ENCODE assay signal across 10 mouse cellular contexts in genomic region chr1:151948065-151948464, GRCm38 (mm10).
DNase-seq lines count a peak whose midpoint lies in the region; ATAC-seq and TF ChIP-seq lines count a peak whose summit lies in the region.
"Had no signal": no experiment of that assay in that cellular context is flagged by ENCODE, and none has a peak within 500 bp of the region (broad histone marks: within the 10 kb centered on the region; RNA-seq: fewer than 3 reads in every experiment).

No protein-coding gene starts in this region.

- H3K4me2 ChIP-seq in midbrain, embryonic 14.5 days (ENCODE audit: low read length), result no peak overlapping the region
- H3K4me2 ChIP-seq in midbrain, embryonic 16.5 days (ENCODE audit: low read length), result no peak overlapping the region
- H3K4me2 ChIP-seq in liver, embryonic 16.5 days (ENCODE audit: low read depth, low read length), result peak overlapping the region; percentile 34
- no peak overlapping the region for H3K4me2 ChIP-seq in intestine, postnatal 0 days (replicated peaks; ENCODE audit: low read depth)
- H3K4me2 ChIP-seq: embryonic facial prominence, embryonic 12.5 days had no signal

- no peak overlapping the region for H3K9ac ChIP-seq in midbrain, embryonic 14.5 days (replicated peaks; ENCODE audit: low read length)
- H3K9ac ChIP-seq in midbrain, embryonic 16.5 days (ENCODE audit: low read depth, low read length), result no peak overlapping the region
- H3K9ac ChIP-seq in liver, embryonic 16.5 days (ENCODE audit: low read depth, low read length), result no peak overlapping the region
- H3K9ac ChIP-seq in intestine, postnatal 0 days (ENCODE audit: low read depth, low read length), result no peak overlapping the region
- H3K9ac ChIP-seq: embryonic facial prominence, embryonic 12.5 days had no signal

- no peaks in the 10 kb centered on the region for H3K27me3 ChIP-seq in midbrain, embryonic 14.5 days (ENCODE audit: control insufficient read depth, insufficient read depth, low read length)
- no peaks in the 10 kb centered on the region for H3K27me3 ChIP-seq in midbrain, embryonic 16.5 days (ENCODE audit: control insufficient read depth, insufficient read depth, low read depth, low read length)
- no peaks in the 10 kb centered on the region for H3K27me3 ChIP-seq in liver, embryonic 16.5 days (ENCODE audit: control insufficient read depth, insufficient read depth, low read depth, low read length)
- H3K27me3 ChIP-seq in intestine, postnatal 0 days (replicated peaks; ENCODE audit: control insufficient read depth, insufficient read depth, low read length), result no peaks in the 10 kb centered on the region
- H3K27me3 ChIP-seq in limb, embryonic 10.5 days (ENCODE audit: low read depth, poor library complexity, severe bottlenecking), result no peaks in the 10 kb centered on the region
- H3K27me3 ChIP-seq: embryonic facial prominence, embryonic 12.5 days had no signal

- peak overlapping the region; percentile 10; the same call in 1 of the 2 replicates for H3K27ac ChIP-seq in midbrain, embryonic 14.5 days (replicated peaks; ENCODE audit: low read depth, low read length)
- no peak overlapping the region for H3K27ac ChIP-seq in midbrain, embryonic 16.5 days (ENCODE audit: low read length)
- H3K27ac ChIP-seq in liver, embryonic 16.5 days (ENCODE audit: low read length), result no peak overlapping the region
- H3K27ac ChIP-seq in intestine, postnatal 0 days (ENCODE audit: low read depth, low read length), result no peak overlapping the region
- H3K27ac ChIP-seq in limb, embryonic 10.5 days, result no peak overlapping the region; the same call in 1 of the 2 replicates
- H3K27ac ChIP-seq: embryonic facial prominence, embryonic 12.5 days had no signal

- no peak for ATAC-seq in midbrain, embryonic 14.5 days (ENCODE audit: low FRiP score, low TSS enrichment)
- ATAC-seq in midbrain, embryonic 16.5 days, result no peak
- no peak for ATAC-seq in liver, embryonic 16.5 days (ENCODE audit: low read depth)
- no peak for ATAC-seq in intestine, postnatal 0 days

- DNase-seq in heart, adult 11 months, result peak; percentile 95
- DNase-seq in heart, adult 8-10 months (ENCODE audit: low spot score), result no peak
- DNase-seq in midbrain, embryonic 14.5 days, result peak; percentile 37
- DNase-seq in limb, embryonic 10.5 days (ENCODE audit: low spot score), result no peak
- DNase-seq in cerebellum, postnatal 4 days (ENCODE audit: low spot score in 2 of 2), result no peak
- DNase-seq: thymus, postnatal 36 days had no signal

- no peak for TF ChIP-seq CTCF in intestine, postnatal 0 days (IDR thresholded peaks at IDR 0.05; ENCODE audit: low read depth)

- no peaks in the 10 kb centered on the region for H3K36me3 ChIP-seq in midbrain, embryonic 14.5 days (ENCODE audit: control insufficient read depth, insufficient read depth, low read length)
- no peaks in the 10 kb centered on the region for H3K36me3 ChIP-seq in midbrain, embryonic 16.5 days (ENCODE audit: control insufficient read depth, insufficient read depth, low read length)
- H3K36me3 ChIP-seq in liver, embryonic 16.5 days (ENCODE audit: control insufficient read depth, insufficient read depth), result no peaks in the 10 kb centered on the region
- H3K36me3 ChIP-seq in intestine, postnatal 0 days (ENCODE audit: control insufficient read depth, insufficient read depth), result no peaks in the 10 kb centered on the region
- no peaks in the 10 kb centered on the region for H3K36me3 ChIP-seq in limb, embryonic 10.5 days
- H3K36me3 ChIP-seq: embryonic facial prominence, embryonic 12.5 days had no signal

- H3K9me3 ChIP-seq in midbrain, embryonic 14.5 days (ENCODE audit: control insufficient read depth, low read length), result no peaks in the 10 kb centered on the region
- no peaks in the 10 kb centered on the region for H3K9me3 ChIP-seq in midbrain, embryonic 16.5 days (replicated peaks; ENCODE audit: control insufficient read depth, low read length, poor library complexity, severe bottlenecking)
- H3K9me3 ChIP-seq in liver, embryonic 16.5 days (replicated peaks; ENCODE audit: control insufficient read depth, low read length), result no peaks in the 10 kb centered on the region
- H3K9me3 ChIP-seq in intestine, postnatal 0 days (ENCODE audit: control insufficient read depth), result no peaks in the 10 kb centered on the region
- no peaks in the 10 kb centered on the region for H3K9me3 ChIP-seq in limb, embryonic 10.5 days (replicated peaks)
- H3K9me3 ChIP-seq: embryonic facial prominence, embryonic 12.5 days had no signal

- 64% methylated on average over 3 of the region's 3 CpGs for WGBS in midbrain, embryonic 14.5 days
- 67% methylated on average over 3 of the region's 3 CpGs for WGBS in midbrain, embryonic 16.5 days
- WGBS in liver, embryonic 16.5 days (ENCODE audit: insufficient replicate concordance), result 46% methylated on average over 3 of the region's 3 CpGs
- 76% methylated on average over 3 of the region's 3 CpGs for WGBS in intestine, postnatal 0 days
- WGBS in limb, embryonic 10.5 days, result 76% methylated on average over 3 of the region's 3 CpGs

- H3K4me3 ChIP-seq in midbrain, embryonic 14.5 days (replicated peaks; ENCODE audit: low read depth, low read length), result no peak overlapping the region
- H3K4me3 ChIP-seq in midbrain, embryonic 16.5 days (ENCODE audit: low read depth, low read length), result no peak overlapping the region
- H3K4me3 ChIP-seq in liver, embryonic 16.5 days (ENCODE audit: low read depth, low read length), result no peak overlapping the region
- no peak overlapping the region for H3K4me3 ChIP-seq in intestine, postnatal 0 days (ENCODE audit: low read depth, low read length)
- H3K4me3 ChIP-seq in limb, embryonic 10.5 days, result no peak overlapping the region
- H3K4me3 ChIP-seq: embryonic facial prominence, embryonic 12.5 days had no signal

- H3K4me1 ChIP-seq in midbrain, embryonic 14.5 days (ENCODE audit: control insufficient read depth, insufficient read depth, low read length), result peaks cover 48% of the 10 kb centered on the region
- peaks cover 32% of the 10 kb centered on the region for H3K4me1 ChIP-seq in midbrain, embryonic 16.5 days (ENCODE audit: control insufficient read depth, insufficient read depth, low read length)
- no peaks in the 10 kb centered on the region for H3K4me1 ChIP-seq in liver, embryonic 16.5 days (ENCODE audit: control insufficient read depth, low read depth, low read length)
- peaks cover 3% of the 10 kb centered on the region for H3K4me1 ChIP-seq in intestine, postnatal 0 days (replicated peaks; ENCODE audit: control insufficient read depth, insufficient read depth, low read length)
- peaks cover 36% of the 10 kb centered on the region for H3K4me1 ChIP-seq in limb, embryonic 10.5 days

Comparison
In these comparisons a context has a peak if more than half of its experiments do, and no peak if none do; other contexts are left out.
1. DNase-seq: peak in heart, adult 11 months (single experiment) and midbrain, embryonic 14.5 days (single experiment); none in heart, adult 8-10 months (single experiment), limb, embryonic 10.5 days (single experiment) and cerebellum, postnatal 4 days (0 of 2).